Mouse (Mus musculus): ENCODE measurements at regions not wholly inside any gene's neighbourhood (a gene's known extent, or its start where the extent isn't known, plus 50 kb on each side); places are given as distances from the start of the nearest gene placed in this dataset.

- TF ChIP-seq POLR2A (IDR thresholded peaks at IDR 0.05; ENCODE audit: control insufficient read depth in 1 of 2, insufficient read depth in 1 of 2, low read depth in 1 of 2, low read length in 2 of 2, poor library complexity in 1 of 2), result no peak
- TF ChIP-seq ZC3H11A (IDR thresholded peaks at IDR 0.05; ENCODE audit: low read depth, low read length), result no peak
- no peak for TF ChIP-seq POLR2AphosphoS5 (IDR thresholded peaks at IDR 0.05; ENCODE audit: borderline replicate concordance, low read depth, low read length)
- TF ChIP-seq EP300 (IDR thresholded peaks at IDR 0.05; ENCODE audit: low read depth in 1 of 2, low read length in 2 of 2), result no peak
- TF ChIP-seq TAL1 (IDR thresholded peaks at IDR 0.05; ENCODE audit: low read length), result no peak
- TF ChIP-seq CTCF (IDR thresholded peaks at IDR 0.05 in 2 of 3, conservative IDR thresholded peaks at IDR 0.05 in 1 of 3; ENCODE audit: control insufficient read depth in 1 of 3, insufficient read depth in 1 of 3, low read depth in 2 of 3, low read length in 3 of 3, poor library complexity in 1 of 3, severe bottlenecking in 1 of 3), result no peak
- no peak for TF ChIP-seq ZKSCAN1 (IDR thresholded peaks at IDR 0.05; ENCODE audit: low read depth, low read length)
- no peak for TF ChIP-seq E2F4 (IDR thresholded peaks at IDR 0.05; ENCODE audit: borderline replicate concordance, low read depth, low read length)
- no peak for TF ChIP-seq MYB (IDR thresholded peaks at IDR 0.05; ENCODE audit: low read depth, low read length)
- TF ChIP-seq MAFK (IDR thresholded peaks at IDR 0.05; ENCODE audit: borderline replicate concordance, low read depth, low read length), result no peak
These were observed 738.6 kb downstream of the Slitrk1 start for GRCm38 (mm10) chr14:108175275-108175860.

Measured in MEL (cell line).